Mouse (Mus musculus) myocyte (in vitro differentiated cells): ENCODE measurements at regions not wholly inside any gene's neighbourhood (a gene's known extent, or its start where the extent isn't known, plus 50 kb on each side); places are given as distances from the start of the nearest gene placed in this dataset.

Experiments used
- CEBPB ChIP-seq: IDR thresholded peaks from 2 replicates; pipeline ENCODE4 v1.6.1; 2011; ENCODE audit warnings: mild to moderate bottlenecking, moderate library complexity; ENCODE audit not compliant: poor library complexity, insufficient read depth, severe bottlenecking
- E2F4 ChIP-seq: IDR thresholded peaks from one replicate; pipeline ENCODE4 v1.6.1; 2011; ENCODE audit warnings: mild to moderate bottlenecking, control low read depth, moderate library complexity; ENCODE audit not compliant: insufficient read depth
- MAX ChIP-seq: IDR thresholded peaks from one replicate; pipeline ENCODE4 v1.6.1; 2011; ENCODE audit warnings: low read depth, mild to moderate bottlenecking, control low read depth
- MYOD1 ChIP-seq, 3 experiments: IDR thresholded peaks; one replicate each; pipeline ENCODE4 v1.6.1; 2011; ENCODE audit warnings: control low read depth in 2 of 3, low read depth in 2 of 3, mild to moderate bottlenecking in 2 of 3, moderate library complexity in 1 of 3; ENCODE audit not compliant: insufficient read length in 2 of 3, control insufficient read depth in 1 of 3
- MYOG ChIP-seq, 3 experiments: IDR thresholded peaks; one replicate each; pipeline ENCODE4 v1.6.1; 2011; ENCODE audit warnings: control low read depth in 2 of 3, low read depth in 2 of 3, mild to moderate bottlenecking in 2 of 3; ENCODE audit not compliant: insufficient read length in 2 of 3, control insufficient read depth in 1 of 3, insufficient read depth in 1 of 3
- POLR2A ChIP-seq: IDR thresholded peaks from one replicate; pipeline ENCODE4 v1.6.1; 2011; ENCODE audit warnings: low read depth, mild to moderate bottlenecking, control low read depth, moderate library complexity; ENCODE audit not compliant: insufficient read length
- POLR2AphosphoS2 ChIP-seq: IDR thresholded peaks from one replicate; pipeline ENCODE4 v1.6.1; 2011; ENCODE audit warnings: low read depth, control low read depth; ENCODE audit not compliant: insufficient read length
- REST ChIP-seq: IDR thresholded peaks from one replicate; pipeline ENCODE4 v1.6.1; 2011; ENCODE audit warnings: mild to moderate bottlenecking, control low read depth, moderate library complexity; ENCODE audit not compliant: insufficient read depth, insufficient read length
- SRF ChIP-seq: IDR thresholded peaks from one replicate; pipeline ENCODE4 v1.6.1; 2011; ENCODE audit warnings: low read depth; ENCODE audit not compliant: control insufficient read depth, insufficient read length
- TCF12 ChIP-seq: IDR thresholded peaks from one replicate; pipeline ENCODE4 v1.6.1; 2011; ENCODE audit warnings: mild to moderate bottlenecking, control low read depth; ENCODE audit not compliant: poor library complexity, insufficient read depth, severe bottlenecking
- TCF3 ChIP-seq: IDR thresholded peaks from one replicate; pipeline ENCODE4 v1.6.1; 2011; ENCODE audit warnings: low read depth, control low read depth; ENCODE audit not compliant: insufficient read length
- USF1 ChIP-seq: IDR thresholded peaks from one replicate; pipeline ENCODE4 v1.6.1; 2011; ENCODE audit warnings: low read depth, mild to moderate bottlenecking, control low read depth, moderate library complexity

- TF ChIP-seq POLR2A, result no peak
- no peak for TF ChIP-seq MAX
- TF ChIP-seq TCF3, result no peak
- no peak for TF ChIP-seq MYOD1 (IDR thresholded peaks at IDR 0.05; ENCODE audit: control insufficient read depth in 1 of 3, insufficient read length in 2 of 3, low read depth in 2 of 3)
- TF ChIP-seq CEBPB, result no peak
- TF ChIP-seq MYOG (IDR thresholded peaks at IDR 0.05; ENCODE audit: control insufficient read depth in 1 of 3, insufficient read depth in 1 of 3, insufficient read length in 2 of 3, low read depth in 2 of 3), result no peak
- TF ChIP-seq USF1, result no peak
- TF ChIP-seq POLR2AphosphoS2, result no peak
- no peak for TF ChIP-seq E2F4
- TF ChIP-seq TCF12, result no peak
- TF ChIP-seq SRF, result no peak
- no peak for TF ChIP-seq REST
These were observed 239.2 kb upstream of the Dynlrb2 start for GRCm38 (mm10) chr8:116265591-116265990.
